Mouse (Mus musculus): ENCODE measurements around the gene Calm5.

DNA sequence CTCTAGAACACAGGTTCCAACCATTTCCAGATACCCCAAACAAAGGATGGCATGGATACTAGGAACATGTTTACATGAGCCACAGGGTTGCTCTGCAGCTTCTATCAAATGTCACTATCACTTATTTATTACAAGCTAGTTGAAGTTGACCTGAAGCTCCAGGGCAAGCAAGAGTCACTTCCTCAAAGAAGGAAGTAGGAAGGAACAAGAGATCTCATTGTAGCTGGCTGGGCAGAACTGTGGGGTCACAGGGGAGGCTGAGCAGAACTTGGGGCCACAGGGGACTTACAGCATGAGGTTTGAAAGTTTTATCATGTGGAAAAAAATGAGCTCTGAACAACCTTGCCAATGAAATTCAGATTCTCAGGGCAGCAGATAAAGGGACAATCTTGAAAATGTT lies 28.2 kb upstream of the Calm5 start:
- TF ChIP-seq CTCF (conservative IDR thresholded peaks at IDR 0.05; ENCODE audit: low read length) (no peak), NANOG (IDR thresholded peaks at IDR 0.05; ENCODE audit: borderline replicate concordance, low read length) (no peak), POU5F1 (IDR thresholded peaks at IDR 0.05; ENCODE audit: borderline replicate concordance, low read length) (no peak)

All from E14TG2a.4 (cell line).